Mouse (Mus musculus) cerebellum, postnatal 4 days (tissue): ENCODE results near the gene Tnfaip8l1.
A peak's percentile ranks its signal among the peaks of the same experiment; 100 is the strongest.

ENCODE experiments used
- DNase-seq, 2 experiments: peaks; one replicate each; pipeline ENCODE4 v3.0.0; 2022; ENCODE audit warnings: low spot score in 2 of 2, mixed read lengths in 1 of 2

Tnfaip8l1 gene

DNA sequence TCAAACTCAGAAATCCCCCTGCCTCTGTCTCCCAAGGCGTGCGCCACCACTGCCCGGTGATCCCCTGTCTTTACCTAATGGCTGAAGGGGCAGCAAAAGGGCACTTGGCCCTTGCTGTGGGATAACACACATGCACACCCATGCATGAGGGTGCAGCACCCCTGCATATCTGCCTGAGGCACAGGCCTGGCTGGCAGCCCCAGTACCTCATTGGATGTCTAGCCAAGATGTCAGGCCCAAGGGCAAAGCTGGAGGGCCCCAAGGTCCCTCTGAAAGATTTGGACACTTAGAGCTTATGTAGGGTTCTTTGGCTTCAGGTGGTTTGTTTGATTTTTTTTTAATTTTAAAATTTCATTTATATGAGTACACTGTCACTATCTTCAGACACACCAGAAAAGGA lies 13.1 kb downstream of the Tnfaip8l1 start:
- DNase-seq, result no peak

DNA sequence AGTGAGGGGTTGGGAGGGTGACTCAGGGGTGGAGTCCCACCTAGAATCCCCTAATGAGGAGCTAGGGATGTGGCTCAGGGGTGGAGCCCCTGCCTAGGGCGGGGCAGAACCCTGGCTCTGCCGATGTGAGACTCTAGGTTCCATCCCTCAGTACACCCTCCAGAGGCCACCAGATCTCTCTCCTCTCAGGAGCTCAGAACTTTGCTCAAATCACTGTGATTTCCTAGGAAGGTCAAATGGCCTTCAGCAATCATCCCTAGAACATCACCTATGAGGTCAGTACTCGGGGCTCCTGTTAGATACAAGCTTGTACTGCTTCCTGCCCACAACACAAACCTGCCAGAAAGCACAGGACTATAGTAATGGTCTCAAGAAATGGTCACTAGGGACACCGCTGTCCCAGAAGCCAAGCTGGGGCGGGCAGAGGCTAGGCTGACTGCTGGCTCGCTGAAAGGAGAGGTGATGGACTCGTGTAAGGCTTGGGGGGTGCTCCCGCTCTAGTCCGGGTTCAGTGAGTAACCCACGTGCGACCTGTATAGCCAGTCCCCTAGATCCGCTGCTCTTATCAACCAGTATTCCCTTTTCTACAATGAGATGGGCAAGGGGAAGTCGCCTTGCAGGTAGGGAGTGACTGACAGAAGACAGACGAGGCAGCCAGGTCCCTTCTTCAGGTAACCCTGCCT lies 20.8 kb downstream of the Tnfaip8l1 start:
- DNase-seq, result no peak

DNA sequence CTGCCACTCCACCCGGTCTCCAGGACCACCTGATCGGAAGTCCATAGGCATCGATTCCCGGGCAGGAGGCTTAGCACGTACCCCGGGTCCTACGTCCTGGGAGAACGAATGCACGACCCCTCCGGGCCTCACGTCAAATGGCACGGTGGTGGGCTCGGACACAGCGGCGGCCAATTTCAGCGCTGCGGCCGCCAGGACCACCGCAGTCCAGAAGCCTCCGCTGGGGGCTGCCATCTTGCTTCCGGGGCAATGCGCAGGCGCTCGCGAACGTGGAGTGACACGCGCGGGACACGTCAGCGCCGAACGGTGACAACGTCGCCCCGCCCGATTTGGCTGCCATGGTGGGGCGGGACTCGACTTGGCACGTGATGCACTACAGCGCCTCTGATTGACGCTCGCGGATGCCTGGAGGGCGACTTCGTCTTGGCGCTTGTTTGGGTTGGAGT lies 21.4 kb downstream of the Tnfaip8l1 start, which contains the start of gene Mydgf:
Mydgf (minus strand) TSS at position 263 of the 446 bp plus-strand sequence.
- peak; percentile 92 to 96 for DNase-seq

DNA sequence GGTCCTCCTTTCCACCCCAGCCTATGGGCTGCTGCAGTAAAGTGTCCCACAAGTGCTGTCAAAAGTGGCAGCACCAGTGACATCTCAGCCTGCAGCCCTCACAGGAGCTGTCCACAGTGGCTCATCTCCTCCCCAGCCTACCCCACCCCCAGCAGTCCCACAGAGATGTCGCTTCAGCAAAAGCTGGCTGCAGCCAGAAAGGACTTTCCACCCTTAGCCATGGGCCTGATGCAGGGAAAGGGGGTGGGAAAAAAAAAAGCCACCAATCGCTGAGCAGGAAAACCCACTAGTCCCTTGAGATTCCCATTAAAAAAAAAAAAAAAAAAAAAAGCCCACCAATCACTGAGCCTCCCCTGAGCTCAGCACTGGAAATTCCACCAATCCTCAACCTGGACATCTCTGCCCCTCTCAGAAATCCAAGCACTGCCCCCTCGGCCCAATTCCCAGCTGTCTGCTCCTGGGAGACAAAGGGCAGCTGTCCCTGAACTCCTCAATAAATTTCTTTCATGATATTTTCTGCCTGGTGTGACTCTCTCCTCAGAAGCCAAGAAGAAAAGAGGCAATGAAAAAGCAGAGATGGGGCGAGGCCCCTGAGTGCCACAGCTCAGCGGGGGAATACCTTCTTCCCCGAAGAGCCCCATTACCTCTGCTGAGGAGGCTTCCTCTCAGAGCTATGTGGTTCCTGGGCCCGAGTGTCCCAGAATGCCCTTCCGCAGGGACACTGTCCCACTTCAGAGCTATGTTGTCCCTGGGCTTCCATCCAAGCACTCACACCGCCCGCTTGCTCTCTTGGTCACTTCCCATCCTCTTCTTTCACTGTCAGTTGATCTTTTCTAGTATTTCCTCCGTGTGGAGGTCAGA lies 23.2 kb downstream of the Tnfaip8l1 start:
- peak in 1 of 2 experiments; percentile 42 for DNase-seq

DNA sequence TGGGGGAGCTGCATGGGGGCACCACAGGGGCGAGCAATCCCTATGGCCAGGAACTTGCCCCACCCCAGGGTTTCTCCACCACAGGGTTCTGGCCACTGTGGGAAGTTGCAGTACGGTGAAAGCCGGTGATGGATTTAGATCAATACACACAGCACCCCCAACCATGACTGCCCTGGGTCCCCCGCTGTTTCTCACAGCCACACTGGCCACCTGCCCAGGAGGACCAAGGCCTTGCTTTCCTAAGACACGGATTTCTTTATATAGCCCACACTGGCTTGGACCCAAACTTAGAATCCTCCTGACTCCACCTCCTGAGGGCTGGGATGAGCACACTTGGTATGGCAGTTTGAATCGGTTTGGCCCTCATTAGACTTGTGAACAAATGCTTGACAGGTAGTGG lies 29.0 kb downstream of the Tnfaip8l1 start:
- no peak for DNase-seq

DNA sequence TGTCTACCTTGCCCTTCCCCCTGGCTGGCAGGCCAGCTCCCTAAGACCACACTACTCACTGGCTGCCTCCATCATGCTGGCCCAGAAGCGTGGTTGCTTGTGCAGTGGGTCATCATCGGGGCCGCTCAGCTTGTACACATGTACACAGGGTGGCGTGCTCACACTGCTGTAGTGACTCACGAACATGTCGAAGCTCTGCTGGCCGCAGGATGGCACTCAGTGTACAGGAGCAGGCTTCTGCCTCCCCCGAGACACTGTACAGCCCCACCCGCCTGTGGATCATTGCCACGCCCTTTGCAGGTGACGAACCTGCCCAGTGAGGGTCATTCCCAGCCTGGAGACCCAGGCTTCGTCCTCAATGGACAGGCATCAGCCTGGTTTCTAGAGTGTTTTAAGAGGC lies 32.1 kb downstream of the Tnfaip8l1 start:
- no peak for DNase-seq

DNA sequence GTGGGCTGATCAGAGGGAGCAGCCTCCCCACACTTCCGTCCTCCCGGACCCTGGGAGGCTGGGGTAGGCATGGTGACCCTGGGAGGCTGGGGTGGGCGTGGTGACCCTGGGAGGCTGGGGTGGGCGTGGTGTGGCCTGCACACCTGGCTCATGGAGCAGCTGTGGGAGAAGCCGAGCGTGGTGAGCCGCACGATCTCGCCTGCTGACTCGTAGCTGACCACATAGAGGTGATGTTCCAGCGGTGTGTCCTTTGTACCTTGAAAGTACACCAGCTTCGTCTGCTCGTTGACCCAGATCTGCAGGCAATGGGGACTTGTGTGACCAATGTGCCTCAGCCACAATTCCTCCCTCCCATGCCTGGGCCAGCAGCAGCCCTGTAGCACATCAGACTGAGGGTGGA lies 32.5 kb downstream of the Tnfaip8l1 start:
- no peak for DNase-seq

DNA sequence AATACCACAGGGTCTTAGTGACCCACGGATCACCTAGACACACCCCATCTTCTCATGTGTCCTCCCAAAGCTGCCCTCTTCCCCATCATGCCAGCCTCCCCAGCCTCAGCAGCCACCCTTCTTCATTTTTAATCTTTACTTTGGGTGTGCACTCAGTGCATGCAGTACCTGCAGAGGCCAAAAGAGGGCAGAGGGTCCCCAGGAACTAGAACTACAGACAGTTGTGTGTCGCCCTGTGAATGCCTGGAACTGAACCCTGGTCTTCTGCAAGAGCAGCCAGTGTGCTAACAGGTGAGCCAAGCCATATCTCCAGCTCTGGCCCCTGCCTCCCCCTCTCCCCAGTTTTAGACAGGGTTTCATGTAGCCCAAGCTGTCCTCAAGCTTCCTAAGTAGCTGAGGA lies 34.6 kb downstream of the Tnfaip8l1 start:
- DNase-seq, result no peak

DNA sequence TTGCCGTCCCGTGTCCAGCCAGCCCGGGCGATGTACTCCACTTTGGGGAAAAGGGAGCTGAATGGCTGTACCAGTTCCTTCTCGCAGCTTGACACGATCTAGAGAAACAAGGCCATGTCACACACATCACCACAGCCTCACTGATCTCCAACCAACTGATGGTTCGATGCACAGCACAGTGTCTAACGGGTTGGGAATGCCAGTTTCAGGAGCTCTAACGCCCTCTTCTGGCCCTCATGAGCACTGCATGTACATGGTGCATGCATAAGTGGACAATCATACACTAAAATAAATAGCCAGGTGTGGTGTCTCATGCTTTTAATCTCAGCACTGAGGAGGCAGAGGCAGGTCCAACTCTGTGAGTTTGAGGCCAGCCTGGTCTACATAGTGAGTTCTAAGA lies 38.3 kb downstream of the Tnfaip8l1 start:
- no peak for DNase-seq

DNA sequence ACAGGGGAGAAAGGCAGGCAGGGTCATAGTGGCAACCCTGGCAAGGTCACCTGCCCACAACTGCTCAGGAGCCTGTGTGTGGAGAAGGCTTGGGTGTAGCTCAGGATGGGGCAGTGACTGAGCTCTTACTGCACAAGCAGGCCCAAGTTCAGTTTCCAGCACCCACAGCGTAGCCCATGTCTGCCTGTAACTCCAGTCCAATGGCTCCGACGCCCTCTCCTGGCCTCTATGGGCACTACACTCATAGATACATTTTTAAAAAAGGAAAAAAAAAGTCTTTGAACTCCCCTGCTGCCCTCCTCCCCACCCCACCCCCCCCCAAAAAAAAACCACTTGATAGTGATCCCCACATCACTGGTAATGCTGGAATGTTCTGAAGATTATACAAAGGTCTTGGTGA lies 39.4 kb downstream of the Tnfaip8l1 start:
- no peak for DNase-seq

DNA sequence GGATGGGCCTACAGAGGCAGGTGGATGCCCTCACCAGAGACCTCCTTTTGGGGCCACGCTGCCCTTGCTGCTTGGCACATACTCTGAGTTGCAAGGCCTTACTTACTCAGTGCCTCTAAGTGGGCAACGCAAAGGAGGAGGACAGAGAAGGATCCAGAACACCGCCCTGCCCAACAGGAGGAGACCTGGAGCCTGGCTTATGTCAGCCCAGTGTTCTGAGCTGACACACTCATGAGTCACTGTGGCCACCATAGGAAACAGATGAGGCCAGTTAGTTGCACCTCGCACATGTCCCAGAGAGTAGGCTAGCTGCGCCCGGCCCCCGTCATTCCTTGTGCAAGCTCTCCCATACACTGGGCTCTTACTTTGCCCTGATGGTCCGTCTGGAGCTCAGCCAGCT lies 40.2 kb downstream of the Tnfaip8l1 start:
- DNase-seq, result no peak

DNA sequence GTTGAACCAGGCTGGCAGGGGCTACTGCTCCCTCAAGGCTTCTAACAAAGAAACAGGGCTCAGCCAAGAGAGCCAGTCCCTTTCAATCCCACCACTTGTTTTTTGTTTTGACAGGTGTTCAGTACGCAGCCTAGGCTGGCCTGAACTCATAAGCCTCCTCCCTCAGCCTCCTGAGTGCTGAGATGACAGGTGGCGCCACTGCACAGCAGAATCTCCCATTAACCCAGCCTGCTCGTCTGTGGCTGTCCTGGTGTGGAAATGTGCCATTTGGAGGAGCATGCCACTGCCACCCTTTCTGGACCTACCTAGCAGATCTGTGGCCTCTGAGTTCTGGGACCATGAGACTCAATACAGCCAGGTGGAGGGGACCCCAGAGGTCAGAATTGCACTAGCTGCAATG lies 41.5 kb downstream of the Tnfaip8l1 start:
- no peak for DNase-seq

DNA sequence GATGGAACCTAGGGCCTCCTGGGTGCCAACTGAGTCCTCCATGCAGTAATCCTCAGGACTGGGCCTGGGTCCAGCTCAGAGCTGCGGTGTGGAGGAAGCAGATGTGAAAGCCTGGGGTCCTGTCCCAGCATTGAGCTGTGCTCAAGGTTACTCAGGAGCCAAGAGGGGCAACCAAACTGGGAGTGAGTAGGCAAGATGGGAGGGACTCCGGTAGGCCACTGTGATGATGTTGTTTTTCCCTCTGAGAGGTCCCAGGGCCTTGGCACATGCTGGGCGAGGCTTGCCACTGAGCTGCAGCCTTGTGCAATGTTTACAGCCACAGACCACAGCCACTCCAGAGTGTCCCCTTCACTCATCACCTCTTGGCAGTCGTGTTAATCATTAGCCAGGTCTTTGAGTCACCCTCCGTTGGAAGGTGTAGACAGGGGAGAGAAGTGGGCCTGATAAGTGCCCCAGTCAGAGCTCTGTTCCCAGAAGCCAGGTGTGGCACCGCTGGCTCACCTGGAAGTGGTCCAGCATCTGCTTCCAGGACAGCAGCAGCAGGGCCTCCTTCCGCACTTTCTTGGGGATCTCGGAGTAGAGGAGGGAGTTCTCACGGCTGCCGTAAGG lies 44.1 kb downstream of the Tnfaip8l1 start:
- no peak for DNase-seq

DNA sequence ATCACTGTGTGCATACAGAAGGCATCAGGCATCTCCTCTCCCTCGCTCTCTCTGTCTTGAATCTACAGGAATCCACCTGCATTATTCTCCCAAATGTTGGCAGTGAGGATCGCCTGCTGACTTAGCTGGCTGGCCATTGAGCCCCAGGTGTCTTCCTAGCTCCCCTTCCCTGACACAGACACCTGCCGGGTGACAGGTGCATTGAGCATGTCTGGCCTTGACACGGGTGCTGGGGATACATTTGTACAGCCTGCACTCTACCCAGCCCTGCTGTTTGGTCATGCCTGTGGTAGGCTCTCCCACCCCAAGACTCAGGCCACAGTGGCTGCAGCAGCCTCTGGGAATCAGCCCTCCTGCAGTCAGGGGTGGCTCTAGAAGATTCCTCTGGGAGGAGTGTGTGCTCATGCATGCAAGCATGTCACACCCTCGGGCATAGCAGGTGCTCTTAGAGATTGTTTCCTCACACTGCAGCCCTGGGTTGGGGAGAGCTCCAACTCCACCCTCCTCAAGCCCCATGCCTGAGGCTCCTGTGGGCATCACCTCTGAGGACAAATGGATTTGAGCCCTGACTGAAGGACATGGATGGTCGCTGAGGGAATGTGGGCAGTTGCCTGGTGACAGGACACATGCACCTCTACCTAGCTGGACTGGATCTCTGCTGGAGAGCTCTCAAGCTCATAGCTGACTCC lies 44.9 kb downstream of the Tnfaip8l1 start:
- DNase-seq, result no peak

DNA sequence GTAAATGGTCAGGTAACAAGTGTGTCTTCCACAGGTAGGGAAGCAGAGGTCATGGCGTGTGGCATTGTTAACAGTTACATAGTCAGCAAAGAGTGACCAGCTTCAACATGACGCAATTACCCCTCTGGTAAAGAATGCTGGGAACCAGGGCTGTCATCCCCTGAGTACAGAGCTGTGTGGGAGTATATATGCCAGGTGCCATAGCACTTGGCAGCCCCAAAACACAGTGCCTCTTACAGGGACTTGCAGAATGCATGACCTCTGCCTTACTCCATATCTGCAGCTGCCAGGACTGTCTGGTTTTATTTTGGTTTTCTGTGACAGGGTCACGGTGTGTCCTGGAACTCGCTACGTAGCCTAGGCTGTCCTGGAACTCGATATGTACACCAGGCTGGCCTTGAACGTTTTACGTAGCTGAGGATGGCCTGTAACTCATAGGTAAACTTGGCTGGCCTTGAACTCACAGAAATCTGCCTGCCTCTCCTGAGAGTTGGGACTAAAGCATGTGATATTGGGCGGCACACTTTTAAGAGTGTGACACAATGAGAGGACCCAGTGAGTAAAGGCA lies 45.8 kb downstream of the Tnfaip8l1 start:
- no peak for DNase-seq

DNA sequence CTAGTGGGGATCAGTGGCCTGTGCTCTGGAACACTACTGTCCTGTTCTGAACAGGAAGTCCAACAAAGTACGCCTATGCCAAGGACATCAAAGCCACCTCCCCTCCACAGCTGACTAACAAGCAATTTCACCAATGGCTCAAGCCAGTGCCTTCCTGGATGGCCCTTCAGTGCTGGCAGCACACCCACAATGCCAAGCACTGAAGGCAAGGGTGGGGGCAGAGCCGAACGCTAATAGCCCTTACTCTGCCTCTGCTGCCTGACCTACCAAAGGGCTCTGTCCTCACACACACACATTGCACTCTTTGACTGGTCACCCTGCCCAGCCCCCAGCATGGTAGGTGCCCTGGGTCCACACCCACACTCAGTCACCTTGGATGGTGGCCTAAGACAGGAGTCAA lies 46.5 kb downstream of the Tnfaip8l1 start:
- no peak for DNase-seq

DNA sequence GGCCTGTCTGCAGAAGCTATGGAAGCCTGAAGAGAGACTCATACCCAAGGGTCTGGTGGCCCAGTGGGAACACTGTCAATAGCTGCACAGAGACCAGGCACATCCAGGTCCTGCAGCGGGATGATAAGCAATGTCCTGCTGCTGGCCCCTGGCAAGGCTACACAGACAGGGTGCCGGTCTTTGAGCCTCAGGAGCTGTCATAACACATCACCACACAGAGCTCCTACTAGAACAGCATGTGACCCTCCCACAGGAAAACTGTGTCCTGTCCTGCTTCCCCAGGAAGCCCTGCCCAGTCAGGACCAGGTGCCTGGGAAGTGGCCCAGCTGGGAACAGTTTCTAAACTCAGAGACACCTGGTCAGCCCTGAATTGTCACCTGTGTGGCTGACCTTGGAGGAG lies 48.8 kb downstream of the Tnfaip8l1 start:
- DNase-seq, result no peak

DNA sequence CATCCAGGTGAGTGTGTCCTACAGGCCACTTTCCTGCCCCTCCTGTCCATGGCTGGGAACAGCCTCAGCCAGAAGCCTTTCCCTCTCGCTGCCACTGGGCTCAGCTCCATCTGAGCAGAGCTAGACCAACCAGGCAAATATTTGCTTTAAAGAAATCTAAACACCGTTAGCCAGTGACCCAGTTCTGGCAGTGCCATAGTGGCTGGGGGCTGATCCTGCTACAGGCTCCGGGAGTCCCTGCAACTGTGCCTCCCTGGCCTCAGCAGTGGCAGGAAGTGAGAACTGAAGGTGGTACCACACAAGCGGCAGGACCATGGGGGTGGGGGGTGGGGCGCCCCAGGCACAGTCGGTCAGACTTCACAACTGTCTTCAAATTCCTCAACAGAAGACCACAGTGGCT lies 50.4 kb downstream of the Tnfaip8l1 start:
- DNase-seq, result no peak

DNA sequence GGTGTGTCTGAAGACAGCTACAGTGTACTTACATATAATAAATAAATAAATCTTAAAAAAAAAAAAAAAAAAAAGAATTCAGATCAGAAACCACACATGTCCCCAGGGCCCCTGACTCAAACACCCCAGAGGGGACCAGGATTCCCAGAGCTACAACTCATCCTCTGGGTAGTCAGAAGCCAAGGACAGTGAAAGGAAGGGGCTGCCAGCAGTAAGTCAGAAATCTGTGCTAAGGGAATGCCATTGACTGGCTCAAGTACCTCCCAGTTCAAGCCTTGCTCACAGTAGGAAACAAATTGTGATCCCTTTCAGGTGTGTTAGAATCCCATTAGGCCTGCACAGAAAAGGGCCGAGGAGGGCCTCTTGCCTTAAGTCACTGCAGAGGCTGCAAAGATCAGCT lies 52.0 kb downstream of the Tnfaip8l1 start:
- no peak for DNase-seq

DNA sequence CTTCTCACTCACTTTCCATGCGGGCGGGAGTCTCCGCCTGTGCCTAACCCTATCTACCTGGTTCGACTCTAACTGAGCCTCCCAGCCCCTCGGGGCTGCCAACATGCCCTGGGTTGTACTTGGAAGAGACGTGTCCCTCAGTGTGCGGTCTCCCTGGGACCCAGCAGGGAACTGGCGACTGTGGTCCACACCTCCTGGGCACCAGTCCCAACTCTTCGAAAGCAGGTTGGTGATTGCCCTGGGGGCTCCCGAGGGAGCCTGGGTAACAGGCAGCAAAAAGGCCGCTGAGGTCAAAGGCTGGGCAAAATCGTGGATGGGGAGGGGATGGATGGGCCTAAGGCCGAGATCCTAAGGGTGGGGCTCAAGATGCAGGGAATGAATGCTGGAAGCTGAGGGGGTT lies 55.4 kb downstream of the Tnfaip8l1 start:
- DNase-seq, result no peak

DNA sequence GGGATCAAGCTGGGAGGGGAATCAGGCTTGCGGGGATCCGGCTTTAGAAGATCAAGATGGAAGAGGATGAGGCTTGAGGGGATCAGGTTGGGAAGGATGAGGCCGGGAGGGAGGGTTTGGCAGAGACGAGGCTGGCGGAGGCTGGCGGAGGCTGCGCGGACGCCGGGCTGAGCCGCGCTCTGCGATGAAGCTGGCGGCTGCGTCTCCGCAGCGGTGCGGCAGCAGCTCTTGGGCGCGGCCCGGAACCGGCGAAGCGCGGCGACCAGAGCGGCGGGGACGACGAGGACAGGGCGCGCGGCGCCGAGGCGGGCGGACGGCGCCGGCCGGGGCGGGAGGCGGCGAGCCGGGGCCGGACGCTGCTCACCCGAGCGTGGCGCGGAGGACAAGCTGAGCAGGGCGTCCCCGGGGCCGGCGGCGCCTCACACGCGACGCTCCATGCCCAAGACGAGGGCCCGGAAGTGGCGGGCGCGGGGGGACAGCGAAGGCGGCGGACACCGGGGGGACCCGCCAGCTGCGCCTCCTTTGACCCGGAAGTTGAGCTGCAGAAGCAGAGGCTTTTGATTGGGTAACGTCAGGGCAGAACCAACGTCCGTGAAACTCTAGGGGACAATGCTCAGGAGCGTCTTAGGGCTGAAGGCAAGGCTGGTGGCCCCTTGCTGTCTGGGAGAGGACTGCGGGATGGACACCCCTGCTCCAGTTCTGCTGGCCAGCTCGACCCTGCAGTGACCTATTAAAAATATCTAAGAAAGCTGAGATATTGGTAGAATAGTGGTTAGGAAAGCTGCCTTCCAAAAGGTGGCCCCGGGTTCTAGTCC lies 56.3 kb downstream of the Tnfaip8l1 start, which contains the start of gene Dpp9:
Dpp9 (minus strand) TSS at position 529 of the 815 bp plus-strand sequence.
- DNase-seq, result peak; percentile 70 to 86
